In the genomic region with DNA sequence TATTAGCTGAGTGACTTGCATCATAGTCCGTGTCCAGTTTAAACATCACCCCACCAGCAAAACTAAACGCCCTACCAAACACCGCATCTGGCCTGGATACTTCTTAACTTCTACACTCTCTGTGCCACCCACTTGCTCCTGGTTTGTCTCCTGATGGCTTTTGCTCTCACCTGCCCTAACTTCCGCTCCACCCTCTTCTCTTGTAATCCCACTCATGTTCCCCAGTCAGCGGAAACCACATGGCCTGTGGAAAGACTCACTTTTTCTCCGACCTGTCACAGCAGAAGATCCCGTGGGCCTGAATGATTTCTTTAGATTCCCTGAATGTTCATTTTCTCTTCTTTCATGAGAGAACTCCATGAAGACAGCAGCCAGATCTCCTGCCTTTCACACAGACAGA, we compare ENCODE assay signal across 17 mouse cellular contexts.
DNase-seq lines count a peak whose midpoint lies in the region; ATAC-seq and TF ChIP-seq lines count a peak whose summit lies in the region.
"Had no signal": no experiment of that assay in that cellular context is flagged by ENCODE, and none has a peak within 500 bp of the region (broad histone marks: within the 10 kb centered on the region; RNA-seq: fewer than 3 reads in every experiment).

No protein-coding gene starts in this region.

- H3K27ac ChIP-seq in embryonic facial prominence, embryonic 11.5 days (replicated peaks; ENCODE audit: low read depth, low read length) = peak overlapping the region; percentile 28; the same call in 1 of the 2 replicates
- no peak overlapping the region for H3K27ac ChIP-seq in embryonic facial prominence, embryonic 10.5 days (replicated peaks)
- H3K27ac ChIP-seq in hindbrain, embryonic 10.5 days = peak overlapping the region; percentile 50; the same call in 1 of the 2 replicates
- no peak overlapping the region for H3K27ac ChIP-seq in hindbrain, embryonic 13.5 days
- H3K27ac ChIP-seq in spleen, adult 2 months (ENCODE audit: insufficient read depth, low read length) = peak overlapping the region; percentile 48; the same call in 1 of the 2 replicates
- H3K27ac ChIP-seq in liver, postnatal 0 days (ENCODE audit: low read depth) = peak overlapping the region; percentile 96
- H3K27ac ChIP-seq: forebrain, embryonic 13.5 days; intestine, embryonic 15.5 days had no signal

- no peaks in the 10 kb centered on the region for H3K4me1 ChIP-seq in embryonic facial prominence, embryonic 11.5 days (ENCODE audit: control insufficient read depth, insufficient read depth, low read length)
- peaks cover 34% of the 10 kb centered on the region for H3K4me1 ChIP-seq in embryonic facial prominence, embryonic 10.5 days
- H3K4me1 ChIP-seq in hindbrain, embryonic 10.5 days (replicated peaks) = peaks cover 29% of the 10 kb centered on the region
- peaks cover 21% of the 10 kb centered on the region for H3K4me1 ChIP-seq in hindbrain, embryonic 13.5 days (replicated peaks)
- 0 out of 2 replicates have a peak, but pooled peaks cover 2% of the 10 kb centered on the region for H3K4me1 ChIP-seq in spleen, adult 2 months (ENCODE audit: control insufficient read depth, insufficient read depth, insufficient read length)
- H3K4me1 ChIP-seq in liver, postnatal 0 days (ENCODE audit: insufficient read depth) = peaks cover 26% of the 10 kb centered on the region

- no peaks in the 10 kb centered on the region for H3K36me3 ChIP-seq in embryonic facial prominence, embryonic 11.5 days (replicated peaks; ENCODE audit: control insufficient read depth, insufficient read depth, low read depth, low read length)
- H3K36me3 ChIP-seq in embryonic facial prominence, embryonic 10.5 days (replicated peaks) = no peaks in the 10 kb centered on the region
- no peaks in the 10 kb centered on the region for H3K36me3 ChIP-seq in hindbrain, embryonic 10.5 days
- no peaks in the 10 kb centered on the region for H3K36me3 ChIP-seq in hindbrain, embryonic 13.5 days
- H3K36me3 ChIP-seq in spleen, adult 2 months (ENCODE audit: control insufficient read depth, insufficient read depth, low read length) = no peaks in the 10 kb centered on the region
- no peaks in the 10 kb centered on the region for H3K36me3 ChIP-seq in liver, postnatal 0 days (replicated peaks; ENCODE audit: insufficient read depth, low read length)
- H3K36me3 ChIP-seq: embryonic facial prominence, embryonic 13.5 days; hindbrain, embryonic 12.5 days; intestine, embryonic 15.5 days had no signal

- no peak overlapping the region for H3K4me2 ChIP-seq in embryonic facial prominence, embryonic 11.5 days (ENCODE audit: low read depth, low read length)
- no peak overlapping the region for H3K4me2 ChIP-seq in hindbrain, embryonic 13.5 days
- H3K4me2 ChIP-seq in liver, postnatal 0 days (ENCODE audit: low read depth, low read length) = peak overlapping the region; percentile 0; the same call in 1 of the 2 replicates
- H3K4me2 ChIP-seq: embryonic facial prominence, embryonic 13.5 days; forebrain, embryonic 13.5 days; hindbrain, embryonic 12.5 days; intestine, embryonic 15.5 days; midbrain, embryonic 11.5 days had no signal

- no peak for TF ChIP-seq CTCF in spleen, adult 2 months (IDR thresholded peaks at IDR 0.05; ENCODE audit: extremely low read depth, insufficient read depth, insufficient read length, insufficient replicate concordance)
- TF ChIP-seq CTCF in liver, postnatal 0 days (IDR thresholded peaks at IDR 0.05; ENCODE audit: low read depth) = no peak

- WGBS in embryonic facial prominence, embryonic 11.5 days = 89% methylated on average over 7 of the region's 7 CpGs
- WGBS in embryonic facial prominence, embryonic 10.5 days = 88% methylated on average over 7 of the region's 7 CpGs
- WGBS in hindbrain, embryonic 10.5 days = 91% methylated on average over 7 of the region's 7 CpGs
- 92% methylated on average over 7 of the region's 7 CpGs for WGBS in hindbrain, embryonic 13.5 days
- 95% methylated on average over 7 of the region's 7 CpGs for WGBS in spleen, adult 2 months
- WGBS in liver, postnatal 0 days (ENCODE audit: insufficient replicate concordance) = 77% methylated on average over 7 of the region's 7 CpGs

- H3K27me3 ChIP-seq in embryonic facial prominence, embryonic 11.5 days (ENCODE audit: control insufficient read depth, insufficient read depth, low read length) = no peaks in the 10 kb centered on the region
- no peaks in the 10 kb centered on the region for H3K27me3 ChIP-seq in embryonic facial prominence, embryonic 10.5 days (replicated peaks; ENCODE audit: low read depth, poor library complexity, severe bottlenecking)
- H3K27me3 ChIP-seq in hindbrain, embryonic 10.5 days (ENCODE audit: insufficient read depth, poor library complexity, severe bottlenecking) = no peaks in the 10 kb centered on the region
- no peaks in the 10 kb centered on the region for H3K27me3 ChIP-seq in hindbrain, embryonic 13.5 days
- H3K27me3 ChIP-seq in spleen, adult 2 months (ENCODE audit: control insufficient read depth, insufficient read depth, low read length) = no peaks in the 10 kb centered on the region
- no peaks in the 10 kb centered on the region for H3K27me3 ChIP-seq in liver, postnatal 0 days (ENCODE audit: insufficient read depth, low read length)
- H3K27me3 ChIP-seq: embryonic facial prominence, embryonic 13.5 days; hindbrain, embryonic 12.5 days; intestine, embryonic 15.5 days had no signal

- H3K9me3 ChIP-seq in embryonic facial prominence, embryonic 11.5 days (replicated peaks; ENCODE audit: control insufficient read depth, low read length) = no peaks in the 10 kb centered on the region
- H3K9me3 ChIP-seq in embryonic facial prominence, embryonic 10.5 days = no peaks in the 10 kb centered on the region
- H3K9me3 ChIP-seq in hindbrain, embryonic 10.5 days = no peaks in the 10 kb centered on the region
- no peaks in the 10 kb centered on the region for H3K9me3 ChIP-seq in hindbrain, embryonic 13.5 days
- H3K9me3 ChIP-seq in liver, postnatal 0 days (ENCODE audit: low read length) = no peaks in the 10 kb centered on the region
- H3K9me3 ChIP-seq: embryonic facial prominence, embryonic 13.5 days; forebrain, embryonic 13.5 days; hindbrain, embryonic 12.5 days; intestine, embryonic 15.5 days had no signal

- no peak for TF ChIP-seq EP300 in liver, postnatal 0 days (IDR thresholded peaks at IDR 0.05; ENCODE audit: low read depth)

- H3K9ac ChIP-seq in embryonic facial prominence, embryonic 11.5 days (replicated peaks; ENCODE audit: low read length) = no peak overlapping the region
- no peak overlapping the region for H3K9ac ChIP-seq in hindbrain, embryonic 13.5 days
- H3K9ac ChIP-seq in liver, postnatal 0 days (replicated peaks) = no peak overlapping the region
- H3K9ac ChIP-seq: embryonic facial prominence, embryonic 13.5 days; forebrain, embryonic 13.5 days; hindbrain, embryonic 12.5 days; intestine, embryonic 15.5 days had no signal

- DNase-seq in embryonic facial prominence, embryonic 11.5 days (ENCODE audit: low spot score) = no peak
- DNase-seq in embryonic facial prominence, embryonic 10.5 days (ENCODE audit: low spot score) = no peak
- no peak for DNase-seq in hindbrain, embryonic 10.5 days (ENCODE audit: low spot score)
- DNase-seq in spleen, adult 2 months (ENCODE audit: low read depth in 1 of 2, low spot score in 2 of 2) = no peak
- DNase-seq in spleen, adult 18-20 months = no peak
- no peak for DNase-seq in liver, postnatal 0 days
- no peak for DNase-seq in embryo, embryonic 11 days
- DNase-seq: adrenal gland, postnatal 25 days; layer of hippocampus, adult 9-11 months; retina, postnatal 1 day; thymus, postnatal 4 days had no signal

- ATAC-seq in embryonic facial prominence, embryonic 11.5 days (replicated peaks; ENCODE audit: insufficient number of reproducible peaks, low FRiP score, low TSS enrichment, low read depth) = no peak
- ATAC-seq in hindbrain, embryonic 13.5 days (ENCODE audit: low FRiP score) = no peak
- peak; percentile 3; the same call in 1 of the 2 replicates for ATAC-seq in liver, postnatal 0 days
- ATAC-seq: forebrain, embryonic 13.5 days had no signal

- TF ChIP-seq POLR2A in spleen, adult 2 months (IDR thresholded peaks at IDR 0.05; ENCODE audit: low read depth, low read length) = no peak

- no peak overlapping the region for H3K4me3 ChIP-seq in embryonic facial prominence, embryonic 11.5 days (ENCODE audit: low read depth, low read length)
- H3K4me3 ChIP-seq in embryonic facial prominence, embryonic 10.5 days = no peak overlapping the region
- no peak overlapping the region for H3K4me3 ChIP-seq in hindbrain, embryonic 10.5 days
- no peak overlapping the region for H3K4me3 ChIP-seq in hindbrain, embryonic 13.5 days
- no peak overlapping the region for H3K4me3 ChIP-seq in spleen, adult 2 months (ENCODE audit: extremely low read depth, insufficient read depth, insufficient read length)
- no peak overlapping the region for H3K4me3 ChIP-seq in liver, postnatal 0 days (ENCODE audit: low read depth, low read length)
- H3K4me3 ChIP-seq: embryonic facial prominence, embryonic 13.5 days; forebrain, embryonic 13.5 days; hindbrain, embryonic 12.5 days; intestine, embryonic 15.5 days had no signal

Comparison
In these comparisons a context has a peak if more than half of its experiments do, and no peak if none do; other contexts are left out.
1. H3K27ac ChIP-seq: peak in embryonic facial prominence, embryonic 11.5 days (single experiment), hindbrain, embryonic 10.5 days (single experiment), spleen, adult 2 months (single experiment) and liver, postnatal 0 days (single experiment); none in embryonic facial prominence, embryonic 10.5 days (single experiment) and hindbrain, embryonic 13.5 days (single experiment).